Mouse (Mus musculus): ENCODE results near the gene Hoxc8. TPM values are rescaled to one million over a fixed set of nuclear protein-coding genes. Genes with fewer than 3 reads are reported as not detected.

The Hoxc8 gene
- polyA plus RNA-seq, 1 experiment from 2014 or later: not detected

- H3K4me1 ChIP-seq (replicated peaks): no peaks in the 10 kb centered on the region; the same call in 1 of the 2 replicates
- 2% methylated on average over 34 of the region's 34 CpGs for WGBS
- no peak overlapping the region for H3K4me3 ChIP-seq
- no peaks in the 10 kb centered on the region for H3K36me3 ChIP-seq
- H3K27ac ChIP-seq: no peak overlapping the region
- no peak for DNase-seq (ENCODE audit: low spot score)
- no peaks in the 10 kb centered on the region for H3K9me3 ChIP-seq
- peaks cover 100% of the 10 kb centered on the region for H3K27me3 ChIP-seq (ENCODE audit: insufficient read depth, poor library complexity, severe bottlenecking)
These were observed 22.7 kb upstream of the Hoxc8 start for GRCm38 (mm10) chr15:102967511-102968397.

- 44% methylated on average over 1 of the region's 1 CpGs for WGBS
- H3K4me1 ChIP-seq (replicated peaks): no peaks in the 10 kb centered on the region; the same call in 1 of the 2 replicates
These were observed 21.1 kb upstream of the Hoxc8 start for GRCm38 (mm10) chr15:102969296-102969695.

GRCm38 (mm10) chr15:102970740-102971139, 19.7 kb upstream of the Hoxc8 start:
- Histone ChIP-seq H3K27me3 (ENCODE audit: insufficient read depth, poor library complexity, severe bottlenecking) (peaks cover 100% of the 10 kb centered on the region), H3K4me1 (replicated peaks) (no peaks in the 10 kb centered on the region; the same call in 1 of the 2 replicates), H3K9me3 (no peaks in the 10 kb centered on the region), H3K4me3 (no peak overlapping the region), H3K27ac (no peak overlapping the region), H3K36me3 (no peaks in the 10 kb centered on the region)
- under 1% methylated on average over 12 of the region's 12 CpGs for WGBS
- DNase-seq (ENCODE audit: low spot score): no peak

More at GRCm38 (mm10) chr15:102969296-102969695, 21.1 kb upstream of the Hoxc8 start:
- no peaks in the 10 kb centered on the region for H3K9me3 ChIP-seq
- H3K36me3 ChIP-seq: no peaks in the 10 kb centered on the region
- no peak overlapping the region for H3K4me3 ChIP-seq
- peaks cover 100% of the 10 kb centered on the region for H3K27me3 ChIP-seq (ENCODE audit: insufficient read depth, poor library complexity, severe bottlenecking)
- DNase-seq (ENCODE audit: low spot score): no peak
- H3K27ac ChIP-seq: no peak overlapping the region

GRCm38 (mm10) chr15:102972254-102972653, 18.2 kb upstream of the Hoxc8 start:
- no peaks in the 10 kb centered on the region for H3K9me3 ChIP-seq
- H3K36me3 ChIP-seq: no peaks in the 10 kb centered on the region
- no peak overlapping the region for H3K4me3 ChIP-seq
- H3K27me3 ChIP-seq (ENCODE audit: insufficient read depth, poor library complexity, severe bottlenecking): peaks cover 100% of the 10 kb centered on the region
- DNase-seq (ENCODE audit: low spot score): no peak
- H3K27ac ChIP-seq: no peak overlapping the region
- H3K4me1 ChIP-seq (replicated peaks): no peaks in the 10 kb centered on the region
- WGBS: 1% methylated on average over 21 of the region's 21 CpGs

- Histone ChIP-seq H3K27me3 (ENCODE audit: insufficient read depth, poor library complexity, severe bottlenecking) (peaks cover 100% of the 10 kb centered on the region), H3K4me3 (no peak overlapping the region), H3K27ac (no peak overlapping the region), H3K9me3 (no peaks in the 10 kb centered on the region), H3K4me1 (replicated peaks) (no peaks in the 10 kb centered on the region), H3K36me3 (no peaks in the 10 kb centered on the region)
- no peak for DNase-seq (ENCODE audit: low spot score)
- WGBS: 4% methylated on average over 6 of the region's 6 CpGs
These were observed 17.7 kb upstream of the Hoxc8 start for GRCm38 (mm10) chr15:102972753-102973152.

- DNase-seq (ENCODE audit: low spot score): no peak
- 6% methylated on average over 7 of the region's 7 CpGs for WGBS
- H3K9me3 ChIP-seq: no peaks in the 10 kb centered on the region
- H3K27ac ChIP-seq: no peak overlapping the region
- no peaks in the 10 kb centered on the region for H3K4me1 ChIP-seq (replicated peaks)
- H3K4me3 ChIP-seq: no peak overlapping the region
- H3K27me3 ChIP-seq (ENCODE audit: insufficient read depth, poor library complexity, severe bottlenecking): peaks cover 100% of the 10 kb centered on the region
- H3K36me3 ChIP-seq: no peaks in the 10 kb centered on the region
These were observed 15.4 kb upstream of the Hoxc8 start for GRCm38 (mm10) chr15:102975034-102975433.

GRCm38 (mm10) chr15:102975688-102976111, 14.7 kb upstream of the Hoxc8 start:
- 1% methylated on average over 21 of the region's 21 CpGs for WGBS
- no peak overlapping the region for H3K4me3 ChIP-seq

GRCm38 (mm10) chr15:102976171-102976570, 14.2 kb upstream of the Hoxc8 start, which contains the start of gene Hoxc9:
TSS of gene Hoxc9 (plus strand) at chr15:102976439.
- no peaks in the 10 kb centered on the region; the same call in 1 of the 2 replicates for H3K4me1 ChIP-seq (replicated peaks)
- peaks cover 100% of the 10 kb centered on the region for H3K27me3 ChIP-seq (ENCODE audit: insufficient read depth, poor library complexity, severe bottlenecking)
- no peaks in the 10 kb centered on the region for H3K36me3 ChIP-seq
- 2% methylated on average over 20 of the region's 20 CpGs for WGBS
- no peaks in the 10 kb centered on the region for H3K9me3 ChIP-seq
- no peak for DNase-seq (ENCODE audit: low spot score)
- no peak within 1 kb of the TSS for H3K27ac ChIP-seq
- no peak within 1 kb of the TSS for H3K4me3 ChIP-seq

More at GRCm38 (mm10) chr15:102975688-102976111, 14.7 kb upstream of the Hoxc8 start:
- DNase-seq (ENCODE audit: low spot score): peak; percentile 62
- H3K27me3 ChIP-seq (ENCODE audit: insufficient read depth, poor library complexity, severe bottlenecking): peaks cover 100% of the 10 kb centered on the region
- no peaks in the 10 kb centered on the region for H3K9me3 ChIP-seq
- H3K27ac ChIP-seq: no peak overlapping the region
- no peaks in the 10 kb centered on the region for H3K4me1 ChIP-seq (replicated peaks)
- H3K36me3 ChIP-seq: no peaks in the 10 kb centered on the region

GRCm38 (mm10) chr15:102976631-102977422, 13.6 kb upstream of the Hoxc8 start:
- Histone ChIP-seq H3K27me3 (ENCODE audit: insufficient read depth, poor library complexity, severe bottlenecking) (peaks cover 100% of the 10 kb centered on the region), H3K9me3 (no peaks in the 10 kb centered on the region), H3K36me3 (no peaks in the 10 kb centered on the region), H3K4me3 (no peak overlapping the region), H3K27ac (no peak overlapping the region), H3K4me1 (replicated peaks) (peaks cover 7% of the 10 kb centered on the region)
- whole genome bisulfite sequencing: under 1% methylated on average over 37 of the region's 37 CpGs
- no peak for DNase-seq (ENCODE audit: low spot score)

- Histone ChIP-seq H3K4me3 (no peak overlapping the region), H3K27ac (no peak overlapping the region), H3K9me3 (no peaks in the 10 kb centered on the region), H3K27me3 (ENCODE audit: insufficient read depth, poor library complexity, severe bottlenecking) (peaks cover 100% of the 10 kb centered on the region), H3K36me3 (no peaks in the 10 kb centered on the region), H3K4me1 (replicated peaks) (peaks cover 10% of the 10 kb centered on the region)
- no peak for DNase-seq (ENCODE audit: low spot score)
- WGBS: under 1% methylated on average over 16 of the region's 16 CpGs
These were observed 12.9 kb upstream of the Hoxc8 start for GRCm38 (mm10) chr15:102977423-102977974.

- WGBS: 1% methylated on average over 13 of the region's 13 CpGs
- Histone ChIP-seq H3K27ac (no peak overlapping the region), H3K27me3 (ENCODE audit: insufficient read depth, poor library complexity, severe bottlenecking) (peaks cover 100% of the 10 kb centered on the region), H3K4me3 (no peak overlapping the region), H3K4me1 (replicated peaks) (peaks cover 10% of the 10 kb centered on the region), H3K36me3 (no peaks in the 10 kb centered on the region), H3K9me3 (no peaks in the 10 kb centered on the region)
- DNase-seq (ENCODE audit: low spot score): no peak
These were observed 11.5 kb upstream of the Hoxc8 start for GRCm38 (mm10) chr15:102978615-102979515.

- H3K27me3 ChIP-seq (ENCODE audit: insufficient read depth, poor library complexity, severe bottlenecking): peaks cover 100% of the 10 kb centered on the region
- H3K9me3 ChIP-seq: no peaks in the 10 kb centered on the region
- H3K4me1 ChIP-seq (replicated peaks): peaks cover 10% of the 10 kb centered on the region
- 5% methylated on average over 1 of the region's 1 CpGs for WGBS
- no peak overlapping the region for H3K4me3 ChIP-seq
- no peak for DNase-seq (ENCODE audit: low spot score)
- H3K27ac ChIP-seq: no peak overlapping the region
- H3K36me3 ChIP-seq: no peaks in the 10 kb centered on the region
These were observed 10.5 kb upstream of the Hoxc8 start for GRCm38 (mm10) chr15:102979936-102980335.
